8 mouse cellular contexts compared by ENCODE assay signal in the genomic region with DNA sequence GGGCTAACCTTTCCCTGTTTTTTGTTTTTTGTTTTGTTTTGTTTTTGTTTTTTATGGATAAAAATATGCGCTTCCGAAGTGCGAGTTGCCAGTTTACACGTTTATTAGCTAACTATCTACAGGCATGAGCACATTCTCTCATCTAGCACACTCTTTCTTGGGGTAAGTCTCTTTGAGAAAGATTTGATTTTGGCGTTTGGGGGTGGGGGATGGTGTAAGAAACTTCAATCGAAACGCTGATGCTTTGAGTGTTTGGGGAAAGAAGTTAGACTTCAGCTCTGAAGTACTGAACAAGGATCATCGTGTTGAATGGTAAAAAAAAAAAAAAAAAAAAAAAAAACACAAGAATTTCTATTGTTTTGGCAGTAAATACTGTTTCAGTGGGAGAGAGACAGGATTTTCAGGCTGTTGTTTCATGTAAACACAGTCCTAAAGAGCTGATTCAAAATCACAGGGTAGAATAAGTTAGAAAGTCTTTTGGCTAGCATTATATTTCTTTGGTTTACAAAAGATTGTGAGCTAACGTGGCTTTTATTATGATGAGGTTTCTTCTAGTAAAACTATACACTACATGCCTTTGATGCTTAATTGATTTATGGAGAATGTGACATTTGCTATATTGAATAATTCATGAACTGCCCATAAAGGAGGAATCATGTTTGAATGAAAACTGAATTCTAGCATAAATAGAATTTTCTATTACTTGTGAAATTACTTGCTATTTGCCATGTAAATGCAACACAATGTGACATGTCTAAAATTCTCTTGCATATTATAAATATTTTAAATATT. TPM values are rescaled to one million over a fixed set of nuclear protein-coding genes. Genes with fewer than 3 reads are reported as not detected.
A peak's percentile ranks its signal among the peaks of the same experiment; 100 is the strongest.
DNase-seq lines count a peak whose midpoint lies in the region; ATAC-seq lines count a peak whose summit lies in the region.

No protein-coding gene starts in this region.

- peak overlapping the region; percentile 40 for H3K9ac ChIP-seq in heart, embryonic 15.5 days
- peak overlapping the region; percentile 41 for H3K9ac ChIP-seq in midbrain, embryonic 11.5 days (ENCODE audit: low read length)

- H3K4me3 ChIP-seq in heart, embryonic 15.5 days = peak overlapping the region; percentile 55
- peak overlapping the region; percentile 50 for H3K4me3 ChIP-seq in hindbrain, embryonic 10.5 days
- peak overlapping the region; percentile 29 for H3K4me3 ChIP-seq in midbrain, embryonic 11.5 days (ENCODE audit: low read depth, low read length)

- peak overlapping the region; percentile 61 for H3K27ac ChIP-seq in heart, embryonic 15.5 days
- peak overlapping the region; percentile 85 for H3K27ac ChIP-seq in hindbrain, embryonic 10.5 days
- peak overlapping the region; percentile 37 for H3K27ac ChIP-seq in midbrain, embryonic 11.5 days (ENCODE audit: low read depth, low read length)

- H3K36me3 ChIP-seq in heart, embryonic 15.5 days = no peaks in the 10 kb centered on the region
- H3K36me3 ChIP-seq in hindbrain, embryonic 10.5 days = no peaks in the 10 kb centered on the region
- H3K36me3 ChIP-seq in midbrain, embryonic 11.5 days (ENCODE audit: control insufficient read depth, insufficient read depth, low read length) = no peaks in the 10 kb centered on the region

- H3K27me3 ChIP-seq in heart, embryonic 15.5 days = no peaks in the 10 kb centered on the region
- H3K27me3 ChIP-seq in hindbrain, embryonic 10.5 days (ENCODE audit: insufficient read depth, poor library complexity, severe bottlenecking) = peaks cover 12% of the 10 kb centered on the region; the same call in 1 of the 2 replicates
- H3K27me3 ChIP-seq in midbrain, embryonic 11.5 days (ENCODE audit: control insufficient read depth, insufficient read depth, low read length) = no peaks in the 10 kb centered on the region

- peak overlapping the region; percentile 51 for H3K4me2 ChIP-seq in heart, embryonic 15.5 days
- H3K4me2 ChIP-seq in midbrain, embryonic 11.5 days = peak overlapping the region; percentile 32

- ATAC-seq in heart, embryonic 15.5 days (replicated peaks; ENCODE audit: insufficient number of reproducible peaks, insufficient read depth, low FRiP score, low read depth) = no peak
- ATAC-seq in midbrain, embryonic 11.5 days (ENCODE audit: low FRiP score) = peak; percentile 66

- WGBS in heart, embryonic 15.5 days = 9% methylated on average over 9 of the region's 9 CpGs
- 17% methylated on average over 9 of the region's 9 CpGs for WGBS in hindbrain, embryonic 10.5 days
- 13% methylated on average over 9 of the region's 9 CpGs for WGBS in midbrain, embryonic 11.5 days

- H3K4me1 ChIP-seq in heart, embryonic 15.5 days (replicated peaks) = no peaks in the 10 kb centered on the region
- H3K4me1 ChIP-seq in hindbrain, embryonic 10.5 days (replicated peaks) = no peaks in the 10 kb centered on the region
- H3K4me1 ChIP-seq in midbrain, embryonic 11.5 days (ENCODE audit: control insufficient read depth, insufficient read depth, low read length) = no peaks in the 10 kb centered on the region

- no peak for DNase-seq in heart, adult 8-10 months (ENCODE audit: low spot score)
- DNase-seq in NIH3T3 (ENCODE audit: low read depth) = peak; percentile 1
- DNase-seq in hindbrain, embryonic 10.5 days (ENCODE audit: low spot score) = no peak
- DNase-seq in midbrain, embryonic 11.5 days (ENCODE audit: low spot score, missing footprints) = peak; percentile 86
- DNase-seq in ovary, postnatal 10 days (ENCODE audit: low spot score) = no peak
- DNase-seq in frontal cortex, postnatal 14 days (ENCODE audit: low spot score in 2 of 2) = no peak
- DNase-seq in cerebellum, adult 11 months = no peak

- no peaks in the 10 kb centered on the region for H3K9me3 ChIP-seq in heart, embryonic 15.5 days (replicated peaks)
- H3K9me3 ChIP-seq in hindbrain, embryonic 10.5 days = no peaks in the 10 kb centered on the region
- no peaks in the 10 kb centered on the region for H3K9me3 ChIP-seq in midbrain, embryonic 11.5 days (ENCODE audit: control insufficient read depth, low read length)

RNA-seq across cellular contexts. Expression of gene Lpar4, which starts 0.6 kb away (rescaled TPM):
- polyA plus RNA-seq in heart, embryonic 15.5 days (2015; fragmentation: Nextera tagmentation; extraction: Ambion mirVana) = 10.4 and 12.4 TPM in 2 replicates
- total RNA-seq in heart, adult 8-10 months (2022) = under 1 TPM; 0.46 to 0.91 (median 0.74) TPM
- 10.6 and 12.7 TPM in 2 replicates for polyA plus RNA-seq in hindbrain, embryonic 10.5 days (2016; fragmentation: Nextera tagmentation; extraction: Ambion mirVana)
- 21.2 and 22.4 TPM in 2 replicates for polyA plus RNA-seq in midbrain, embryonic 11.5 days (2014; fragmentation: Nextera tagmentation; extraction: Ambion mirVana)

Comparison
In these comparisons a context has a peak if more than half of its experiments do, and no peak if none do; other contexts are left out.
1. DNase-seq: peak in NIH3T3 (single experiment) and midbrain, embryonic 11.5 days (single experiment); none in heart, adult 8-10 months (single experiment), hindbrain, embryonic 10.5 days (single experiment), ovary, postnatal 10 days (single experiment), frontal cortex, postnatal 14 days (0 of 2) and cerebellum, adult 11 months (single experiment).
2. Peak in every context shown above with its lines, with median percentiles within 50 percentile points of each other: H3K27ac ChIP-seq and H3K4me3 ChIP-seq.